Mouse (Mus musculus) olfactory bulb, adult 2 months (tissue): ENCODE results near the gene Fcho2.

Experiments used
- CTCF ChIP-seq: fragments of 200-500 bp; IDR thresholded peaks from 2 replicates; pipeline ENCODE4 v1.5.1; 2012; ENCODE audit warnings: low read depth, mild to moderate bottlenecking, low read length, moderate library complexity; ENCODE audit not compliant: insufficient read depth
- POLR2A ChIP-seq: fragments of 200-500 bp; IDR thresholded peaks from 2 replicates; pipeline ENCODE4 v1.6.1; 2012; ENCODE audit warnings: mild to moderate bottlenecking, low read depth, low read length, moderate library complexity; ENCODE audit not compliant: insufficient read depth

DNA sequence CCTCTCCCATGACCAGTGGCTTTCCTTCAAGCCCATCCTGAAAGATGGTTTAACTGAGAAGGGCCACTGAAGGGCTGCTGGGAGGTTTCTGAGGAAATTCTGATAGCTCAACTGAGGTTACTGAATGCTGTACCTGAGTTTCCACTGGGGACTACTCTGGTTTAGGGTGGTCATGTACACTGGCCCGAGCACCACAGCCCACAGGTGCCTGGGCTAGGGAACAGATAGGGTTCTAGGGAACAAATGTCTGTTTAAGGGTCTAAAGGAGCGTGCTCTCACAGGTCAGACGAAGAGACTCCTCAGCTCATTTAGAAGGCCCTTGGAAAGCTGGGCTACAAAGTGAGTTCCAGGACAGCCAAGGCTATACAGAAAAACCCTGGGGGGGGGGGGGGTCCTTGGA lies 19.5 kb upstream of the Fcho2 start:
- TF ChIP-seq CTCF (no peak), POLR2A (no peak)
